Mouse (Mus musculus): ENCODE measurements at regions not wholly inside any gene's neighbourhood (a gene's known extent, or its start where the extent isn't known, plus 50 kb on each side); places are given as distances from the start of the nearest gene placed in this dataset.

DNA sequence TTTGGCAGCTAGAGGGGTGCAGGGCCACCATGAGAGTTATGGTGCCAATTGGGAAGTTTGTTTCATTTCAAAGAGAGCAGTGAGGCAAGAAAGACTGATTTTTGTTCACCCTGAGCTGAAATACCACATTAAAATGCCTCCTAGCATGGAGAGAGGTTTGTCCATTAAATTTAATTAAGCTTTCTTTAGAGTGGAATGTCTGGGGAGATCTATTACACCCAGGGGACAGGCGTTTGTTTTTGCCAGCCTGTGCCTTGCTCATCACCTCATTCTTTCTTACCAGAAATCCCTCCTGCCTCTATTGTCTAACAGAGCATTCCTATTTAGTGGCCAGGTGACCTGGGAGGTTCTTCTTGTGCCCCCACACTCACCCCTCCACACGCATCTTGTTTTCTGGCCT, 55.2 kb upstream of the Rcn1 start:
- Histone ChIP-seq H3K4me3 (replicated peaks; ENCODE audit: extremely low read depth, low read depth, low read length) (no peak overlapping the region), H3K4me1 (ENCODE audit: control insufficient read depth, insufficient read depth, low read length) (no peaks in the 10 kb centered on the region)
- TF ChIP-seq CTCF (IDR thresholded peaks at IDR 0.05; ENCODE audit: insufficient read depth, low read length), result no peak
- TF ChIP-seq POLR2A (IDR thresholded peaks at IDR 0.05; ENCODE audit: borderline replicate concordance, extremely low read depth, low read depth, low read length), result no peak
- no peak for DNase-seq
- 56% methylated on average over 2 of the region's 2 CpGs for WGBS

DNA sequence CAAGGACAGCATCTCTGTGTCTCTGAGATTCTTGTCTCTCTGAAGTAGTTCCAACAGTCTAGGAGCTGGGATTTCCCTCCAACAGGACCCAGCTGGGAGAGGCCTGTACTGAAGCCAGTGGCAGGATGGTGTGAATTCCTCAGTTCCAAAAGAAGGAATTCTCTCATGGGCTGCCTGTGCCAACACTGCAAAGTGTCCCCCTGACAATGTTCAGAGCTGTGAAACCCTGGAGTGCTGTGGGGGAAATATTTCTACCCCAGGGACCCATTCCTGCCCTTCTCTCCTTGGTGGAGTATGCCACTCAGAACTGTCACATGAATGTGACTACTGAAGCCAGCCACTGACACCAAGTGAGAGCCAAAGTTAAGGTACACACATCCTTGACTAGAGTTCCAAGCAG, 55.7 kb upstream of the Rcn1 start:
- DNase-seq, result no peak
- TF ChIP-seq POLR2A (IDR thresholded peaks at IDR 0.05; ENCODE audit: borderline replicate concordance, extremely low read depth, low read depth, low read length) (no peak), CTCF (IDR thresholded peaks at IDR 0.05; ENCODE audit: insufficient read depth, low read length) (no peak)
- Histone ChIP-seq H3K4me3 (replicated peaks; ENCODE audit: extremely low read depth, low read depth, low read length) (no peak overlapping the region), H3K4me1 (ENCODE audit: control insufficient read depth, insufficient read depth, low read length) (no peaks in the 10 kb centered on the region)

DNA sequence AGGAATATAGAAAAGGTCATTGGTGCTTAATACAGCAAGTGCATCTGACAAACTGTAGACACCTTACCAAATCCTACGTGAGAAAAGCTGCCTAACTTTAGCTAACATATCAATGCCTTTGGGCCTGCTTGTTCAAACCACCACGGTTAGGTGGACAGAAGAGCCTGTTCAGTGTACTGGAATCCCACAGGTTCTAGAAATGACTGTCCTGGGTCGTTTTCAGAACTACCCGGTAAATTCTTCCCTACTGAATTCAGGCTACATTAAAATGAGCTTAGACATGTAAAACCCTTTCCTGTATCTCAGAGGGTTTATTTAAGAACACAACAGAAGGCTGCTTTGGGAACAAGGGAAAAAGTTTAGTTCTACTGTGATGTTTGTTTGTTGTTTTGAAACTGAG, 59.5 kb upstream of the Rcn1 start:
- WGBS, result 85% methylated on average over 4 of the region's 4 CpGs
- H3K4me1 ChIP-seq (ENCODE audit: control insufficient read depth, insufficient read depth, low read length), result no peaks in the 10 kb centered on the region
- DNase-seq, result no peak
- H3K4me3 ChIP-seq (replicated peaks; ENCODE audit: extremely low read depth, low read depth, low read length), result no peak overlapping the region
- no peak for TF ChIP-seq POLR2A (IDR thresholded peaks at IDR 0.05; ENCODE audit: borderline replicate concordance, extremely low read depth, low read depth, low read length)
- TF ChIP-seq CTCF (IDR thresholded peaks at IDR 0.05; ENCODE audit: insufficient read depth, low read length), result no peak

DNA sequence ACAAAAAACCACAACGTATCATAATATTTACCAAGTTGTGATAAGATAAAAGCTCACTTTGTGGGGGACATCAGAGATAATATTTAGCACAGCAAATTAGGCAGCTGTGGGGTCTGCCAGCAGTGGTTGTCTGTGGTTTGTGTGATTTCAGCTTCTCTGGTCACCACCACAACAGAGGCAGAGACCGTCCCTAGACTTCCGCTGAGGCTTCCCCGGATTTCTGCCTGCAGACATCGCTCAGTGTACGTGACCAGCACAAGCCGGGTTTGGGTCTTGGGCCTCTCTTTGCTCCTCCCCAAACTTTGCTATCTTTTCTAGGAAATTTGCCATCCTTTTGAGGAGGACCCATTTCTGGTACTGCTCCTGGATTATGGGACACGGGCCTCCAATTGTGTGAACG, 60.4 kb upstream of the Rcn1 start:
- Histone ChIP-seq H3K4me3 (replicated peaks; ENCODE audit: extremely low read depth, low read depth, low read length) (no peak overlapping the region), H3K4me1 (ENCODE audit: control insufficient read depth, insufficient read depth, low read length) (no peaks in the 10 kb centered on the region)
- TF ChIP-seq CTCF (IDR thresholded peaks at IDR 0.05; ENCODE audit: insufficient read depth, low read length) (no peak), POLR2A (IDR thresholded peaks at IDR 0.05; ENCODE audit: borderline replicate concordance, extremely low read depth, low read depth, low read length) (no peak)
- DNase-seq, result no peak
- 60% methylated on average over 9 of the region's 9 CpGs for WGBS

DNA sequence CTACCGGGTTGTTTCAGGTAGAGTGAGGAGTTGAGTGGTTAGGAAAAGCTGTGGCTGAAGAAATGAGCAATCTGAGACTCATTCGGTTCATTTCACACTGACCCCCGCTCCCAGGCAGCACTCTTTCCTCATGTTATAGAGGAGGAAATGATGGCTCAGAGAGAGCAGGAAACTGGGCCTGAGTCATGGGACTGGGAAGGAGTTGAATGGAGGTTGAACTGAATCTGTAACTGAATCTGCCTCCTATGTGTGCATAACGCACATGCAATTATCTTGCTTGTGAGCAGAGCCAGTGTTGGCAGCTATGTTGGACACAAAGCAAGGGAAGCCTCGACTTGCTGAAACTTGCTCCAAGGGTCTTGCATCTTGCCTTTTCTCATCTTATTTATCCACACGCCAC, 66.5 kb upstream of the Rcn1 start:
- 76% methylated on average over 6 of the region's 6 CpGs for WGBS
- Histone ChIP-seq H3K4me1 (ENCODE audit: control insufficient read depth, insufficient read depth, low read length) (no peaks in the 10 kb centered on the region), H3K4me3 (replicated peaks; ENCODE audit: extremely low read depth, low read depth, low read length) (no peak overlapping the region)
- TF ChIP-seq CTCF (IDR thresholded peaks at IDR 0.05; ENCODE audit: insufficient read depth, low read length) (no peak), POLR2A (IDR thresholded peaks at IDR 0.05; ENCODE audit: borderline replicate concordance, extremely low read depth, low read depth, low read length) (no peak)
- no peak for DNase-seq

DNA sequence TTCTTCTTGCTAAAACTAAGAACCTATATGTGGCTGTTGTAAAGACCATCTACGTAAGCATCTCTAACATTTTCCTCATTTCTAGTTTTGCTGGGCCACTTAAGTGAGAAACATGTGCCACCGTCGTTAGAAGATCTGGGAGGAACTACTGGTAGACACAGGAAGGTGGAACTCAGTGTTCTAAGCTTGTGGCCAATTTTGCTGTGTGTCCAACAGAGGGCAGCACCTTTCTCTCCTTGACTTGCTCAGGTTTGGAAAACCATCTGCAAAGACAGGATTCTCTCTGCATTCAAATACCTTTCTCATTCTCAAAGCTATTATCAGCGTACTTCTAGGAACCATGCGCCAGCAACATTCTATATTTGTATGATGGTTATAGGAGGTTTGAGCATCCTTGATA, 69.8 kb upstream of the Rcn1 start:
- TF ChIP-seq CTCF (IDR thresholded peaks at IDR 0.05; ENCODE audit: insufficient read depth, low read length) (peak; percentile 13; the same call in 1 of the 2 replicates), POLR2A (IDR thresholded peaks at IDR 0.05; ENCODE audit: borderline replicate concordance, extremely low read depth, low read depth, low read length) (no peak)
- 43% methylated on average over 5 of the region's 5 CpGs for WGBS
- DNase-seq, result no peak

DNA sequence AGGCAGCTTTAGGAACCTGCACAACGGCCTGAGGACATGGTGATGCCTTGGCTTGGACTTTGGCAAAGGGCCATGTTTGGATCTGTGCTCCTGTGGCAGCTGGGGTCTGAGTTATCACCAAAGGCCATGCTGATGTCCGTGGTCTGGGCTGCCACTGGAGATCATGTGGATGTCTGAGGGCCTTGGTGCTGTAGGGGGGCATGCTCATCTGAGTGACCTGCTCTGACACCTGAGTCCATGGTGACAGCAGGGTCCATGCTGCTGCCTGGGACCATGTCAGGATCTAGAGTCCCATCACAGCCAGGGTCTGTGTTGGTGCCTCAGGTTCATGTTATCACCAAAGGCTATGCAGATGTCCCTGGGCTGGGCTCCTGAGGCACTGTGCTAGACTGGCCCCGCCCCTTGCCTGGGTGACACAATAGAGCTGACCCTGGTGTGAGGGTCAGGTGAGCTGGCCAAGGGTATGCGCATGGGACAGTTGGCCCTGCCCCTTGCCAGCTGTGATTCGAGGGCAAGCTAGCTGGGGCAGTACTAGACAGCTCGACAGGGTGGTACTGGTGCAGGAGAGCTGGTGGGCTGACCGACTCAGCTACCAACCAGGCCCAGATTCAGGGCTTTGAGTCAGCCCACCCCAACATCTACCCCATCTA, 77.0 kb upstream of the Rcn1 start:
- TF ChIP-seq POLR2A (IDR thresholded peaks at IDR 0.05; ENCODE audit: borderline replicate concordance, extremely low read depth, low read depth, low read length), result no peak
- TF ChIP-seq CTCF (IDR thresholded peaks at IDR 0.05; ENCODE audit: insufficient read depth, low read length), result no peak
- 64% methylated on average over 7 of the region's 7 CpGs for WGBS
- H3K4me1 ChIP-seq (ENCODE audit: control insufficient read depth, insufficient read depth, low read length), result no peaks in the 10 kb centered on the region
- no peak for DNase-seq
- no peak overlapping the region for H3K4me3 ChIP-seq (replicated peaks; ENCODE audit: extremely low read depth, low read depth, low read length)

More for the DNA sequence above, 69.8 kb upstream of the Rcn1 start:
- Histone ChIP-seq H3K4me3 (replicated peaks; ENCODE audit: extremely low read depth, low read depth, low read length) (no peak overlapping the region), H3K4me1 (ENCODE audit: control insufficient read depth, insufficient read depth, low read length) (no peaks in the 10 kb centered on the region)

DNA sequence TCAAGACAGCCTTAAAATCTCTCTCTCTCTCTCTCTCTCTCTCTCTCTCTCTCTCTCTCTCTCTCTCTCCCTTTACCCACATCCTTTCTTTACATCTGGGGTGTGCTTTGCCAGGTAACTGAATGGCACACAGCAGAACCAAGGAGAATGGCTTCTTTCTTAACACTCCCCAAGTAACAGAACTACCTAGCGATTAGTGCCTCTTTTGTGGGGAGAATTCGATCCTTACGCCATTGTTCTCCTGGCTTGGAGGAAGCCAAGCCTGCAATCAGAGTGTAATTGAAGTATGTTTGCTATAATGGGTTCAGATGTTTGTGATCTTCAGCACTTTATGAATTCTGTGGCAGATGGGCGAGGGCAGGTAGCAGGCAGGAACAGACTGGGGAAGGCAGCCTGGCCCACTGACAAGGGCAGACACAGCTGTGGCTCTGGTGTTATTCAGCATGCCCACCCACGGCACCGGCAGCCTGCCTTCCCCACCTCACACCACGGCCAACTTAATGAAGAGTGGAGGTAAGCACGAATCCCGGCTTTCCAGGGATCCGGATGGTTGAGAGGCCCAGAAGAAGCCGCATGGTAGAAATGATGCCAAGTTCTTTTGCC, 83.0 kb upstream of the Rcn1 start:
- Histone ChIP-seq H3K4me1 (ENCODE audit: control insufficient read depth, insufficient read depth, low read length) (no peaks in the 10 kb centered on the region), H3K4me3 (replicated peaks; ENCODE audit: extremely low read depth, low read depth, low read length) (no peak overlapping the region)
- no peak for DNase-seq
- TF ChIP-seq CTCF (IDR thresholded peaks at IDR 0.05; ENCODE audit: insufficient read depth, low read length) (no peak), POLR2A (IDR thresholded peaks at IDR 0.05; ENCODE audit: borderline replicate concordance, extremely low read depth, low read depth, low read length) (no peak)
- WGBS, result 71% methylated on average over 11 of the region's 11 CpGs

DNA sequence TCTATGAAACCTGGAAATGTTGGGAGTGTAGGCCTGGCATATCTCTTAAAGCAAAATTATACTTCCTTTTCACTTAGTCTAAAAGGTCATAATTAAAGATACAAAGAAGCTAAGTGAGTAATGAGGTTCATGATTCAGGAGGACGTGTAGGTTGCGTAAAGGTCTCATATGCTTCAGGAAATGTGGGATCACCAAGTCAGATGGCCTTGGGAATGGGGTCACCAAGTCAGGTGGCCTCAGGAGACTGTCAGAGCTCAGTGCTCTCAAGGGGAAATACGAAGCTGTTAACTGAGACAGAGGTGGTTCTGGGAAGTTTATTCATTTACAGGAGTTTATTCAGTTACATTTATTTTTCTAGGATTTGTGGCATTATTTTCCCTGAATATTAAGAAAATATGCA, 85.4 kb upstream of the Rcn1 start:
- DNase-seq, result no peak
- 73% methylated on average over 3 of the region's 3 CpGs for WGBS

DNA sequence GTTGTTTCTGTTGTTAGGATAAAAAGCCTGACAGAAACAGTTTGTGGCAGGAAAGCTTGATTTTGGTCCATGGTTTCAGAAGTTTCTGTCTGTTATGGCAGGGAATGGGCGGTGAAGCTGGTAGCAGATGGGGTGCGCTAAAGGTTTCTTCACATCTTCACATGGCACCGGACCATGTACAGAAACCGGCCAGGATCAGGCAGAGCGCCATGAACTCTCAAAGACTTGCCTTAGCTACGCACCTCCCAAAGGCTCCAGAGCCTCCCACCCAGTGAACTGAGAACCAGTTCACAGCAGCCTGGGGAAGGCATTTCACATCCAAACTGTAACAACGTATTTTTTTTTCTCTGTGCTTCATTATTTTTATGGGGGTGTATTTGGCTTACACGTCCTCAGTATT, 86.2 kb upstream of the Rcn1 start:
- DNase-seq, result no peak
- no peaks in the 10 kb centered on the region for H3K4me1 ChIP-seq (ENCODE audit: control insufficient read depth, insufficient read depth, low read length)
- 86% methylated on average over 8 of the region's 8 CpGs for WGBS
- no peak overlapping the region for H3K4me3 ChIP-seq (replicated peaks; ENCODE audit: extremely low read depth, low read depth, low read length)
- TF ChIP-seq POLR2A (IDR thresholded peaks at IDR 0.05; ENCODE audit: borderline replicate concordance, extremely low read depth, low read depth, low read length) (no peak), CTCF (IDR thresholded peaks at IDR 0.05; ENCODE audit: insufficient read depth, low read length) (no peak)

More for the DNA sequence above, 85.4 kb upstream of the Rcn1 start:
- no peak overlapping the region for H3K4me3 ChIP-seq (replicated peaks; ENCODE audit: extremely low read depth, low read depth, low read length)
- TF ChIP-seq POLR2A (IDR thresholded peaks at IDR 0.05; ENCODE audit: borderline replicate concordance, extremely low read depth, low read depth, low read length) (no peak), CTCF (IDR thresholded peaks at IDR 0.05; ENCODE audit: insufficient read depth, low read length) (no peak)
- no peaks in the 10 kb centered on the region for H3K4me1 ChIP-seq (ENCODE audit: control insufficient read depth, insufficient read depth, low read length)

Data from lung, adult 2 months (tissue).